Mouse (Mus musculus): ENCODE measurements around the gene Plagl1. TPM values are rescaled to one million over a fixed set of nuclear protein-coding genes. Genes with fewer than 3 reads are reported as not detected.

The Plagl1 gene
- polyA plus RNA-seq, 1 experiment from 2014 or later, result 277 TPM

- Histone ChIP-seq H3K4me2 (no peak overlapping the region), H3K9ac (ENCODE audit: low read depth, low read length) (no peak overlapping the region), H3K36me3 (ENCODE audit: control insufficient read depth, insufficient read depth, low read length) (no peaks in the 10 kb centered on the region), H3K27me3 (ENCODE audit: control insufficient read depth, insufficient read depth, low read length) (no peaks in the 10 kb centered on the region), H3K4me3 (ENCODE audit: low read depth, low read length) (no peak overlapping the region), H3K27ac (ENCODE audit: low read depth, low read length) (no peak overlapping the region), H3K4me1 (ENCODE audit: control insufficient read depth, insufficient read depth, low read length) (no peaks in the 10 kb centered on the region; the same call in 1 of the 2 replicates), H3K9me3 (replicated peaks; ENCODE audit: control insufficient read depth, low read length) (no peaks in the 10 kb centered on the region)
- ATAC-seq (replicated peaks; ENCODE audit: insufficient number of reproducible peaks, low FRiP score, low TSS enrichment), result no peak
- 83% methylated on average over 5 of the region's 5 CpGs for WGBS (ENCODE audit: insufficient replicate concordance)
Measured at GRCm38 (mm10) chr10:13155377-13155776, 95.1 kb downstream of the Plagl1 start.

GRCm38 (mm10) chr10:13160913-13161312, 100.6 kb downstream of the Plagl1 start:
- no peaks in the 10 kb centered on the region for H3K9me3 ChIP-seq (replicated peaks; ENCODE audit: control insufficient read depth, low read length)
- H3K27ac ChIP-seq (ENCODE audit: low read depth, low read length), result no peak overlapping the region
- 88% methylated on average over 4 of the region's 4 CpGs for WGBS (ENCODE audit: insufficient replicate concordance)

GRCm38 (mm10) chr10:13162031-13162430, 101.7 kb downstream of the Plagl1 start:
- H3K27me3 ChIP-seq (ENCODE audit: control insufficient read depth, insufficient read depth, low read length), result no peaks in the 10 kb centered on the region
- H3K9me3 ChIP-seq (replicated peaks; ENCODE audit: control insufficient read depth, low read length), result no peaks in the 10 kb centered on the region
- H3K4me2 ChIP-seq, result no peak overlapping the region
- no peaks in the 10 kb centered on the region for H3K36me3 ChIP-seq (ENCODE audit: control insufficient read depth, insufficient read depth, low read length)
- ATAC-seq (replicated peaks; ENCODE audit: insufficient number of reproducible peaks, low FRiP score, low TSS enrichment), result no peak
- no peak overlapping the region for H3K27ac ChIP-seq (ENCODE audit: low read depth, low read length)
- 31% methylated on average over 4 of the region's 4 CpGs for WGBS (ENCODE audit: insufficient replicate concordance)
- H3K4me1 ChIP-seq (ENCODE audit: control insufficient read depth, insufficient read depth, low read length), result 0 out of 2 replicates have a peak, but pooled peaks cover 3% of the 10 kb centered on the region
- H3K9ac ChIP-seq (ENCODE audit: low read depth, low read length), result no peak overlapping the region
- no peak overlapping the region for H3K4me3 ChIP-seq (ENCODE audit: low read depth, low read length)

More at GRCm38 (mm10) chr10:13160913-13161312, 100.6 kb downstream of the Plagl1 start:
- Histone ChIP-seq H3K4me1 (ENCODE audit: control insufficient read depth, insufficient read depth, low read length) (peaks cover 3% of the 10 kb centered on the region; the same call in 1 of the 2 replicates), H3K9ac (ENCODE audit: low read depth, low read length) (no peak overlapping the region), H3K4me3 (ENCODE audit: low read depth, low read length) (no peak overlapping the region), H3K4me2 (no peak overlapping the region), H3K27me3 (ENCODE audit: control insufficient read depth, insufficient read depth, low read length) (no peaks in the 10 kb centered on the region), H3K36me3 (ENCODE audit: control insufficient read depth, insufficient read depth, low read length) (no peaks in the 10 kb centered on the region)
- ATAC-seq (replicated peaks; ENCODE audit: insufficient number of reproducible peaks, low FRiP score, low TSS enrichment), result no peak

GRCm38 (mm10) chr10:13168461-13168860, 108.2 kb downstream of the Plagl1 start:
- H3K9me3 ChIP-seq (replicated peaks; ENCODE audit: control insufficient read depth, low read length), result no peaks in the 10 kb centered on the region
- H3K36me3 ChIP-seq (ENCODE audit: control insufficient read depth, insufficient read depth, low read length), result no peaks in the 10 kb centered on the region
- H3K4me3 ChIP-seq (ENCODE audit: low read depth, low read length), result no peak overlapping the region
- H3K9ac ChIP-seq (ENCODE audit: low read depth, low read length), result no peak overlapping the region
- H3K27ac ChIP-seq (ENCODE audit: low read depth, low read length), result peak overlapping the region; percentile 36
- H3K4me1 ChIP-seq (ENCODE audit: control insufficient read depth, insufficient read depth, low read length), result peaks cover 17% of the 10 kb centered on the region
- no peaks in the 10 kb centered on the region for H3K27me3 ChIP-seq (ENCODE audit: control insufficient read depth, insufficient read depth, low read length)
- H3K4me2 ChIP-seq, result no peak overlapping the region
- 47% methylated on average over 5 of the region's 5 CpGs for WGBS (ENCODE audit: insufficient replicate concordance)
- no peak for ATAC-seq (replicated peaks; ENCODE audit: insufficient number of reproducible peaks, low FRiP score, low TSS enrichment)

- ATAC-seq (replicated peaks; ENCODE audit: insufficient number of reproducible peaks, low FRiP score, low TSS enrichment), result no peak; the same call in 1 of the 2 replicates
- 36% methylated on average over 12 of the region's 12 CpGs for WGBS (ENCODE audit: insufficient replicate concordance)
Measured at GRCm38 (mm10) chr10:13170739-13171448, 110.6 kb downstream of the Plagl1 start.

DNA sequence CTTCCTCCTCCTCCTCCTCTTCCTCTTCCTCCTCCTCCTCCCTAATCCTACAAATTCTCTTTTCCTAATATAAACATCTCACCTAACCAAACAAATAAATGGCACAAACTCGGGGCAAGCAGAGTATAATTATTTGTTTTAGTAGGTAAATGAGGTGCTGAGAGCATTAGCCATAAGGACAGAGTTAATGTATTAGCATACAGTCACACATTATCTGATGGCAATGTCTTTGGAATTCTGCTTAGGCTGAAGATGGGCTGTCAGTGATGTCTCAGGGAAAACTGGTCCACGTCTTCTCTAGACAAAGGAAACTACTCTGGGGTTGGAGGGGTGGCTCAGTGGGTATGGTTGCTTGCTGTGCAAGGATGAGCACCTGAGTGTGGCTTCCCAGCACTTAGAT, 111.2 kb downstream of the Plagl1 start:
- H3K4me1 ChIP-seq (ENCODE audit: control insufficient read depth, insufficient read depth, low read length), result peaks cover 17% of the 10 kb centered on the region
- H3K9me3 ChIP-seq (replicated peaks; ENCODE audit: control insufficient read depth, low read length), result no peaks in the 10 kb centered on the region
- no peaks in the 10 kb centered on the region for H3K27me3 ChIP-seq (ENCODE audit: control insufficient read depth, insufficient read depth, low read length)
- no peak overlapping the region for H3K9ac ChIP-seq (ENCODE audit: low read depth, low read length)
- no peak overlapping the region for H3K4me3 ChIP-seq (ENCODE audit: low read depth, low read length)
- H3K36me3 ChIP-seq (ENCODE audit: control insufficient read depth, insufficient read depth, low read length), result 0 out of 2 replicates have a peak, but pooled peaks cover 4% of the 10 kb centered on the region
- 36% methylated on average over 2 of the region's 2 CpGs for WGBS (ENCODE audit: insufficient replicate concordance)
- ATAC-seq (replicated peaks; ENCODE audit: insufficient number of reproducible peaks, low FRiP score, low TSS enrichment), result no peak
- no peak overlapping the region for H3K4me2 ChIP-seq
- no peak overlapping the region for H3K27ac ChIP-seq (ENCODE audit: low read depth, low read length)

More at GRCm38 (mm10) chr10:13170739-13171448, 110.6 kb downstream of the Plagl1 start:
- Histone ChIP-seq H3K27ac (ENCODE audit: low read depth, low read length) (peak overlapping the region; percentile 46; the same call in 1 of the 2 replicates), H3K9ac (ENCODE audit: low read depth, low read length) (no peak overlapping the region), H3K9me3 (replicated peaks; ENCODE audit: control insufficient read depth, low read length) (no peaks in the 10 kb centered on the region), H3K4me2 (no peak overlapping the region), H3K4me3 (ENCODE audit: low read depth, low read length) (no peak overlapping the region), H3K36me3 (ENCODE audit: control insufficient read depth, insufficient read depth, low read length) (no peaks in the 10 kb centered on the region), H3K4me1 (ENCODE audit: control insufficient read depth, insufficient read depth, low read length) (peaks cover 17% of the 10 kb centered on the region), H3K27me3 (ENCODE audit: control insufficient read depth, insufficient read depth, low read length) (no peaks in the 10 kb centered on the region)

GRCm38 (mm10) chr10:13172798-13173221, 112.5 kb downstream of the Plagl1 start:
- H3K4me1 ChIP-seq (ENCODE audit: control insufficient read depth, insufficient read depth, low read length), result peaks cover 17% of the 10 kb centered on the region
- H3K36me3 ChIP-seq (ENCODE audit: control insufficient read depth, insufficient read depth, low read length), result peaks cover 13% of the 10 kb centered on the region; the same call in 1 of the 2 replicates
- ATAC-seq (replicated peaks; ENCODE audit: insufficient number of reproducible peaks, low FRiP score, low TSS enrichment), result no peak
- no peak overlapping the region for H3K4me2 ChIP-seq
- no peak overlapping the region for H3K4me3 ChIP-seq (ENCODE audit: low read depth, low read length)
- no peaks in the 10 kb centered on the region for H3K27me3 ChIP-seq (ENCODE audit: control insufficient read depth, insufficient read depth, low read length)
- 37% methylated on average over 10 of the region's 10 CpGs for WGBS (ENCODE audit: insufficient replicate concordance)
- no peak overlapping the region for H3K27ac ChIP-seq (ENCODE audit: low read depth, low read length)
- H3K9me3 ChIP-seq (replicated peaks; ENCODE audit: control insufficient read depth, low read length), result no peaks in the 10 kb centered on the region
- no peak overlapping the region for H3K9ac ChIP-seq (ENCODE audit: low read depth, low read length)

GRCm38 (mm10) chr10:13175866-13176265, 115.6 kb downstream of the Plagl1 start:
- Histone ChIP-seq H3K27ac (ENCODE audit: low read depth, low read length) (no peak overlapping the region), H3K9me3 (replicated peaks; ENCODE audit: control insufficient read depth, low read length) (no peaks in the 10 kb centered on the region), H3K36me3 (ENCODE audit: control insufficient read depth, insufficient read depth, low read length) (peaks cover 35% of the 10 kb centered on the region), H3K4me2 (no peak overlapping the region), H3K4me3 (ENCODE audit: low read depth, low read length) (no peak overlapping the region), H3K27me3 (ENCODE audit: control insufficient read depth, insufficient read depth, low read length) (no peaks in the 10 kb centered on the region), H3K9ac (ENCODE audit: low read depth, low read length) (no peak overlapping the region), H3K4me1 (ENCODE audit: control insufficient read depth, insufficient read depth, low read length) (peaks cover 5% of the 10 kb centered on the region; the same call in 1 of the 2 replicates)
- WGBS (ENCODE audit: insufficient replicate concordance), result 86% methylated on average over 7 of the region's 7 CpGs
- ATAC-seq (replicated peaks; ENCODE audit: insufficient number of reproducible peaks, low FRiP score, low TSS enrichment), result no peak

Data from heart, embryonic 11.5 days (tissue).